Mouse (Mus musculus) stomach, postnatal 0 days (tissue): ENCODE measurements at regions not wholly inside any gene's neighbourhood (a gene's known extent, or its start where the extent isn't known, plus 50 kb on each side); places are given as distances from the start of the nearest gene placed in this dataset.

Source experiments
- ATAC-seq: fragments of 200-750 bp; cut with Nextera tagmentation; 2 replicates; pipeline ENCODE4 v1.8.0; 2017; ENCODE audit not compliant: low FRiP score, low TSS enrichment
- DNase-seq: peaks from one replicate; pipeline ENCODE4 v3.0.0-alpha.2; 2016; ENCODE audit warnings: low spot score
- H3K27ac ChIP-seq: fragments of 300-500 bp; sonication (generic); replicated peaks from 2 replicates; pipeline ENCODE4 v1.5.1; 2014; ENCODE audit warnings: mild to moderate bottlenecking, control low read depth
- H3K27me3 ChIP-seq: fragments of 300-500 bp; sonication (generic); 2 replicates; pipeline ENCODE4 v1.6.1; 2014; ENCODE audit warnings: low read length; ENCODE audit not compliant: control insufficient read depth, insufficient read depth
- H3K36me3 ChIP-seq: fragments of 300-500 bp; sonication (generic); 2 replicates; pipeline ENCODE4 v1.6.1; 2014; ENCODE audit warnings: low read length, mixed read lengths; ENCODE audit not compliant: control insufficient read depth, insufficient read depth
- H3K4me1 ChIP-seq: fragments of 300-500 bp; sonication (generic); replicated peaks from 2 replicates; pipeline ENCODE4 v1.6.1; 2014; ENCODE audit warnings: antibody characterized with exemption; ENCODE audit not compliant: control insufficient read depth, insufficient read depth
- H3K4me2 ChIP-seq: fragments of 300-500 bp; sonication (generic); replicated peaks from 2 replicates; pipeline ENCODE4 v1.6.1; 2014; ENCODE audit warnings: low read depth, mild to moderate bottlenecking, control low read depth, moderate library complexity
- H3K4me3 ChIP-seq: fragments of 300-500 bp; sonication (generic); 2 replicates; pipeline ENCODE4 v1.5.1; 2014; ENCODE audit warnings: low read depth, low read length, control low read depth
- H3K9ac ChIP-seq: fragments of 300-500 bp; sonication (generic); 2 replicates; pipeline ENCODE4 v1.6.1; 2014; ENCODE audit warnings: mild to moderate bottlenecking, low read length, control low read depth, mixed read lengths
- H3K9me3 ChIP-seq: fragments of 300-500 bp; sonication (generic); 2 replicates; pipeline ENCODE4 v1.6.1; 2016; ENCODE audit warnings: low read length; ENCODE audit not compliant: control insufficient read depth
- CTCF ChIP-seq: IDR thresholded peaks from 2 replicates; pipeline ENCODE4 v1.5.1; 2016; ENCODE audit warnings: antibody characterized with exemption, low read depth, mild to moderate bottlenecking, moderate library complexity
- EP300 ChIP-seq: optimal IDR thresholded peaks from 2 replicates; pipeline ENCODE3; 2016; ENCODE audit warnings: antibody characterized with exemption
- WGBS: fragments of 180-500 bp; shearing (Covaris S2); extraction: QIAGEN DNeasy Blood & Tissue Kit; methylation state at CpG from one replicate; pipeline ENCODE4 v1.1.7; 2014; 5-methylcytosine and 5-hydroxymethylcytosine counted together

GRCm38 (mm10) chr9:90434902-90435301 lies 164.3 kb upstream of the Tbc1d2b start:
- TF ChIP-seq CTCF (no peak), EP300 (no peak)
- ATAC-seq = no peak
- Histone ChIP-seq H3K36me3 (no peaks in the 10 kb centered on the region), H3K9me3 (no peaks in the 10 kb centered on the region), H3K27me3 (no peaks in the 10 kb centered on the region), H3K9ac (no peak overlapping the region), H3K27ac (no peak overlapping the region), H3K4me2 (no peak overlapping the region), H3K4me1 (no peaks in the 10 kb centered on the region), H3K4me3 (no peak overlapping the region)
- 62% methylated on average over 4 of the region's 4 CpGs for WGBS
- DNase-seq = no peak

DNA sequence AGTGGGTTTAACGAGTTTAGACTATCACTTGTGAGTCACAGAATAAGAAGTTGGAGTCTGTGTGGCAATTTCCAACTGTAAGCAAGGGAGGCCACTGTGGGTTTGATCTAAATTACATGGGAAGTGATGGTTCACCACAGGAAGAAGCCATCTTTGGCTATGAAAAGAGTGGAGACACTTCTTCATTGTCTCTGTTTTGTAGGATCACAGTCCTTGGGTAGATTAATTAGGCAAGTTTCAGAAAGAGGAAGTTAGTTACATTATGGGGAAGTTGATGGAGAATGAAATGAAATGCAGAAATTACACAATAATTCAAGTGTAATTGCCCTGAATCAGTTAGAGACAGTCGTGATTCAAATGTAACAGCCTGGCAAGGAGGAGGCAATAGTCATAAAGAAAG lies 160.3 kb upstream of the Tbc1d2b start:
- DNase-seq = no peak
- Histone ChIP-seq H3K36me3 (no peaks in the 10 kb centered on the region), H3K27ac (no peak overlapping the region), H3K9ac (no peak overlapping the region), H3K27me3 (no peaks in the 10 kb centered on the region), H3K9me3 (no peaks in the 10 kb centered on the region), H3K4me2 (no peak overlapping the region), H3K4me3 (no peak overlapping the region), H3K4me1 (no peaks in the 10 kb centered on the region)
- TF ChIP-seq CTCF (no peak), EP300 (no peak)
- ATAC-seq = no peak
- WGBS = 72% methylated on average over 2 of the region's 2 CpGs

DNA sequence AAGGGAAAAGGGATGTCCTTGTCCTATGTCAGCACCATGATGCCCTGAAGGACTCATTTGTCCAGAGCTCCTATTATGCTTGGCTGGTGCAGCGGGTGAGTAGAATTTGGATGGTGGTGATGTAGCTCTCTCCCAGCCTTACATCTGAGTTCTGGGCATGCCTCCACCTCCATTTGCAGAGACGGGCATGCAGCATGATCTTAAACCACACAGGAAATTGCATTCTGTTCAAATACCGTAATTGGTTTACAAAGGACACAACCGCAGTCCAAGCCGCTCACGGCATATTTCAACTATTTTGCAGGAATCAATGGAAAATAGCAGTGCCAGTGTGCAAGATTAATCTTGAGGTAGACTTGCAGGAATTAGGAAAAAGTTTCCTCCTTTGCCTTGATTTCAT lies 151.1 kb upstream of the Tbc1d2b start:
- Histone ChIP-seq H3K9me3 (no peaks in the 10 kb centered on the region), H3K4me2 (no peak overlapping the region), H3K27me3 (no peaks in the 10 kb centered on the region), H3K4me1 (no peaks in the 10 kb centered on the region), H3K4me3 (no peak overlapping the region), H3K9ac (no peak overlapping the region), H3K27ac (no peak overlapping the region), H3K36me3 (no peaks in the 10 kb centered on the region)
- DNase-seq (no peak), ATAC-seq (no peak)
- WGBS = 86% methylated on average over 6 of the region's 6 CpGs
- no peak for TF ChIP-seq EP300
- TF ChIP-seq CTCF = no peak

- Histone ChIP-seq H3K9ac (no peak overlapping the region), H3K4me1 (no peaks in the 10 kb centered on the region), H3K27ac (no peak overlapping the region), H3K9me3 (no peaks in the 10 kb centered on the region), H3K36me3 (no peaks in the 10 kb centered on the region), H3K27me3 (no peaks in the 10 kb centered on the region), H3K4me2 (no peak overlapping the region), H3K4me3 (no peak overlapping the region)
- no peak for DNase-seq
- TF ChIP-seq EP300 (no peak), CTCF (no peak)
- no peak for ATAC-seq
- 86% methylated on average over 7 of the region's 7 CpGs for WGBS
Measured at GRCm38 (mm10) chr9:90419762-90420541, 149.3 kb upstream of the Tbc1d2b start.

DNA sequence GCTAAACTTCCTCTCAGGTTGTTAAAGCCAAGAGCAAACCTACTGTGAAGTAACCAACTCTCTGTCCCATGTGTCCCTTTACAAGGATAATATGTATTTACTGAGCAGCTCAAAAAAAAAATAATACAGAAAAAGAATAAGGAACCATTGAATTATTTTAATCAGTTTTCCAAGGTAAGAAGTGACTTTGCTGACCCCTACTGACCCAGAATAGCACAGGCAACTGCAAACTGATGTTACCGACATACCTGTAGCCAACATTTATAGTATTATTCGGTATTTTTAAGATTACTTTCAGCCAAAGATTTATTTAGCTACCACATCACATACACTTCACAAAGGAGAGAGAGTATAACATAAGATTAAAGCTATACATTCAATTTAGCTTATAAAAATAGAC lies 138.2 kb upstream of the Tbc1d2b start:
- no peaks in the 10 kb centered on the region for H3K9me3 ChIP-seq
- no peak for DNase-seq
- no peaks in the 10 kb centered on the region for H3K4me1 ChIP-seq

GRCm38 (mm10) chr9:90407573-90407972 lies 137.0 kb upstream of the Tbc1d2b start:
- H3K9me3 ChIP-seq = no peaks in the 10 kb centered on the region
- TF ChIP-seq EP300 (no peak), CTCF (no peak)
- ATAC-seq (no peak), DNase-seq (no peak)
- H3K27ac ChIP-seq = no peak overlapping the region
- no peak overlapping the region for H3K4me2 ChIP-seq
- H3K4me1 ChIP-seq = no peaks in the 10 kb centered on the region
- no peak overlapping the region for H3K9ac ChIP-seq
- H3K36me3 ChIP-seq = no peaks in the 10 kb centered on the region
- no peaks in the 10 kb centered on the region for H3K27me3 ChIP-seq
- H3K4me3 ChIP-seq = no peak overlapping the region
- WGBS = 80% methylated on average over 1 of the region's 1 CpGs

More for the DNA sequence above, 138.2 kb upstream of the Tbc1d2b start:
- no peak overlapping the region for H3K9ac ChIP-seq
- H3K27ac ChIP-seq = no peak overlapping the region
- no peak for ATAC-seq
- WGBS = 63% methylated on average over 2 of the region's 2 CpGs
- TF ChIP-seq EP300 = no peak
- peak; percentile 68 for TF ChIP-seq CTCF
- no peaks in the 10 kb centered on the region for H3K36me3 ChIP-seq
- no peaks in the 10 kb centered on the region for H3K27me3 ChIP-seq
- no peak overlapping the region for H3K4me2 ChIP-seq
- H3K4me3 ChIP-seq = no peak overlapping the region
